Mouse (Mus musculus) kidney, embryonic 14.5 days (tissue): ENCODE measurements around the gene Isca2. TPM values are rescaled to one million over a fixed set of nuclear protein-coding genes. Genes with fewer than 3 reads are reported as not detected.

Experiments
- ATAC-seq: fragments of 200-750 bp; cut with Nextera tagmentation; 2 replicates; pipeline ENCODE4 v1.8.0; 2017; ENCODE audit warnings: moderate number of reproducible peaks, mild to moderate bottlenecking, moderate TSS enrichment, moderate library complexity; ENCODE audit not compliant: low FRiP score, low TSS enrichment
- H3K27ac ChIP-seq: fragments of 300-500 bp; sonication (generic); 2 replicates; pipeline ENCODE4 v1.5.1; 2014; ENCODE audit warnings: low read depth, mild to moderate bottlenecking, low read length, moderate library complexity, mixed read lengths
- H3K27me3 ChIP-seq: fragments of 300-500 bp; sonication (generic); 2 replicates; pipeline ENCODE4 v1.6.1; 2014; ENCODE audit warnings: mild to moderate bottlenecking, low read length; ENCODE audit not compliant: control insufficient read depth, insufficient read depth
- H3K36me3 ChIP-seq: fragments of 300-500 bp; sonication (generic); 2 replicates; pipeline ENCODE4 v1.6.1; 2014; ENCODE audit warnings: low read length, mixed read lengths; ENCODE audit not compliant: control insufficient read depth, insufficient read depth
- H3K4me1 ChIP-seq: fragments of 300-500 bp; sonication (generic); 2 replicates; pipeline ENCODE4 v1.6.1; 2014; ENCODE audit warnings: low read length, mixed read lengths; ENCODE audit not compliant: control insufficient read depth, insufficient read depth
- H3K4me2 ChIP-seq: fragments of 300-500 bp; sonication (generic); replicated peaks from 2 replicates; pipeline ENCODE4 v1.6.1; 2014; ENCODE audit warnings: low read depth, mild to moderate bottlenecking, low read length
- H3K4me3 ChIP-seq: fragments of 300-500 bp; sonication (generic); 2 replicates; pipeline ENCODE4 v1.5.1; 2014; ENCODE audit warnings: mild to moderate bottlenecking, low read length
- H3K9ac ChIP-seq: fragments of 300-500 bp; sonication (generic); 2 replicates; pipeline ENCODE4 v1.6.1; 2014; ENCODE audit warnings: low read depth, mild to moderate bottlenecking, low read length, moderate library complexity
- H3K9me3 ChIP-seq: fragments of 300-500 bp; sonication (generic); 2 replicates; pipeline ENCODE4 v1.6.1; 2016; ENCODE audit warnings: low read length; ENCODE audit not compliant: control insufficient read depth
- WGBS: fragments of 180-500 bp; shearing (Covaris S2); extraction: QIAGEN DNeasy Blood & Tissue Kit; methylation state at CpG from one replicate; pipeline ENCODE4 v1.1.7; 2014; 5-methylcytosine and 5-hydroxymethylcytosine counted together
- polyA plus RNA-seq: library from polyadenylated mRNA; unstranded; fragments of >200 nt; fragmentation: Nextera tagmentation; extraction: Ambion mirVana; gene quantifications from 2 replicates; pipeline ENCODE4 v1.2.1, GENCODE M21; 2014

The Isca2 gene
- 138 and 170 TPM in 2 replicates for polyA plus RNA-seq

DNA sequence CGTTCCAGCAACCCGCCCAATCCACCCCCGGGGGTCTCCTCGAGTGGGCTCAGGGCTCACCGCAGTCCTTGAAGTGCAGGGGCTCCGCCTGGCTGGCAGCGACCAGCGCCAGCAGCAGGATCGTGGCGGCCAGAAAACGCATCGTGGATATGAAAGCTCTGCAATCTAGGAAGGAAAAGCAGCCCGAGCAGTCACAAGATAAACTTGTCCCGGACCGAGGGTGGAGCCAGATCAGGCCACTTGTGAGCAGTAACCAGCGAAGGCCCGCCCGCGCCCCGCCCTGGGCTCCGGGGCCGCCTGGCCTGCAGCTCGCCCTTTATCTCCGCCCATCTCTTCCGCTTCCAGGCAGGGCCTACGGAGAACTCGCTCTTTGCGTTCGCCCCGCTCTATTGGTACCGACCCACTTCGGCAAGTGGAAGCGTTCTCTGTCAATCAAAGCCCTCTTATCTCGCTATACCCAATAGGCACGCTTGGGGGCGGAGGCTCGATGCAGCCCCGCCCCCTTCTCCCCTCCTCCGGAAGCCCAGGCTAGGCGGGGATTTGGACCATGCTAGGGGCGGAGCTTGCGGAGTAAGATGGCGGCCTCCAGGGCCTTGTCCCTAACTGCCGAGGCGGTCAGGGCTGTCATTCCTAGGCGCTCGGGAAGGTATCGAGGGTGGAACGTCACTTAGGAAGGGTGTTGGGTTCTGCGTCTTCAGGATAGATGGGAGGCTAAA lies at the start of gene Isca2, which contains the start of gene Npc2:
Gene Isca2, plus strand, starts transcription at position 526 of the 716 bp plus-strand sequence.
Gene Npc2, minus strand, starts transcription at position 427 of the 716 bp plus-strand sequence.
- Histone ChIP-seq H3K9ac (peak within 1 kb of the TSS; percentile 78), H3K4me2 (peak within 1 kb of the TSS; percentile 79), H3K27ac (peak within 1 kb of the TSS; percentile 85), H3K36me3 (peaks cover 2% of the 10 kb centered on the region; the same call in 1 of the 2 replicates), H3K4me3 (peak within 1 kb of the TSS; percentile 74), H3K27me3 (no peaks in the 10 kb centered on the region), H3K4me1 (peaks cover 19% of the 10 kb centered on the region), H3K9me3 (no peaks in the 10 kb centered on the region)
- peak; percentile 99 for ATAC-seq
- under 1% methylated on average over 50 of the region's 50 CpGs for WGBS

DNA sequence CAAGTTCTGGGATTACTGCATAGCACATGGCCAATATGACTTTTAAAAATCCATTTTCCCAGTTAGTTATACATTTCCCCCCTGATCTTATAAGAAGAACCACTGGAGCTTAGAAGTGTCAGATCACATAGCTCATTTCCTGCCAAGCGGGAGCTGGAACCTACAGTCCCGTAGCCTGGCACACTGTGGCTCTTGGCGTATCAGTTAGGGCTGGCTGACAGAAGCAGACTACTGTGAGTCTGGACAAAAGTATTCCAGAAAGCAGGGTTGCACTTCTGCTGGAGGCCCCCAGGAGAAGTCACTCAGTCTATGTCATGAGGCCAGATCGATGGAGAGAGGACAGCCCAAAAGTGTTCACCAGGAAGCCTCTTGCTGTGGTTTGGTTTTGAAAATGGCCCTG lies 46.7 kb upstream of the Isca2 start:
- Histone ChIP-seq H3K9ac (no peak overlapping the region), H3K36me3 (no peaks in the 10 kb centered on the region), H3K27ac (no peak overlapping the region), H3K4me3 (no peak overlapping the region), H3K4me2 (no peak overlapping the region), H3K4me1 (peaks cover 8% of the 10 kb centered on the region; the same call in 1 of the 2 replicates), H3K9me3 (no peaks in the 10 kb centered on the region), H3K27me3 (peaks cover 5% of the 10 kb centered on the region; the same call in 1 of the 2 replicates)
- no peak for ATAC-seq
- 42% methylated on average over 4 of the region's 4 CpGs for WGBS

- ATAC-seq, result peak; percentile 91
- H3K9ac ChIP-seq, result no peak overlapping the region
- H3K4me1 ChIP-seq, result peaks cover 8% of the 10 kb centered on the region; the same call in 1 of the 2 replicates
- WGBS, result 9% methylated on average over 4 of the region's 4 CpGs
- peak overlapping the region; percentile 14; the same call in 1 of the 2 replicates for H3K27ac ChIP-seq
- no peak overlapping the region for H3K4me2 ChIP-seq
- peaks cover 5% of the 10 kb centered on the region; the same call in 1 of the 2 replicates for H3K27me3 ChIP-seq
- no peak overlapping the region for H3K4me3 ChIP-seq
- H3K9me3 ChIP-seq, result no peaks in the 10 kb centered on the region
- H3K36me3 ChIP-seq, result no peaks in the 10 kb centered on the region
These were observed 46.1 kb upstream of the Isca2 start for GRCm38 (mm10) chr12:84726986-84727385.

GRCm38 (mm10) chr12:84727434-84727833 lies 45.6 kb upstream of the Isca2 start:
- Histone ChIP-seq H3K9ac (no peak overlapping the region), H3K4me2 (no peak overlapping the region), H3K4me1 (peaks cover 8% of the 10 kb centered on the region; the same call in 1 of the 2 replicates), H3K27ac (peak overlapping the region; percentile 14; the same call in 1 of the 2 replicates), H3K9me3 (no peaks in the 10 kb centered on the region), H3K36me3 (no peaks in the 10 kb centered on the region), H3K27me3 (peaks cover 9% of the 10 kb centered on the region), H3K4me3 (no peak overlapping the region)
- WGBS, result 18% methylated on average over 5 of the region's 5 CpGs
- ATAC-seq, result peak; percentile 78

DNA sequence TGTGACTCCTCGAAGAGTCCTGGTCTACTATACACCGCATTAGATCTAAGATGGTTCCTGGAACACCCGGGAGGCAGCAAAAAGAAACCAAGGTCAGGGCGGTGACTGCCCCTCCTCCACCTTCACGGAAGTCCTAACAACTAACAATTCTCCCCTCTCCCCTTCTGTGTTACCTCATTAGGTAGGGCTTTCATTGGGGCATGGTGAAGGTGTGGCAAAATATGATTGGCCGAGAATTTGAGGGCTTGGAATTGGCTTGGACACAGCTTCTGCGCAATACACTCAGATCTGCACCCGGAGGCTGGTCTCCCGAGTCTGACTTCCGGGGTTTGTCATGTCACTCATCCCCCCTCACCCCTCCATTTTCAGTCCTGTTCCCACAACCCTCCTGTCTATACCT lies 44.6 kb upstream of the Isca2 start:
- 87% methylated on average over 10 of the region's 10 CpGs for WGBS

GRCm38 (mm10) chr12:84733366-84733765 lies 39.7 kb upstream of the Isca2 start:
- no peaks in the 10 kb centered on the region for H3K36me3 ChIP-seq
- H3K27me3 ChIP-seq, result peaks cover 21% of the 10 kb centered on the region
- no peak overlapping the region for H3K4me2 ChIP-seq
- WGBS, result 70% methylated on average over 13 of the region's 13 CpGs
- no peak overlapping the region for H3K9ac ChIP-seq
- ATAC-seq, result no peak
- no peak overlapping the region for H3K27ac ChIP-seq
- H3K4me3 ChIP-seq, result no peak overlapping the region
- H3K9me3 ChIP-seq, result no peaks in the 10 kb centered on the region
- H3K4me1 ChIP-seq, result no peaks in the 10 kb centered on the region

More for the DNA sequence above, 44.6 kb upstream of the Isca2 start:
- H3K4me1 ChIP-seq, result peaks cover 8% of the 10 kb centered on the region; the same call in 1 of the 2 replicates
- H3K9ac ChIP-seq, result no peak overlapping the region
- no peaks in the 10 kb centered on the region for H3K9me3 ChIP-seq
- H3K27ac ChIP-seq, result no peak overlapping the region
- no peak overlapping the region for H3K4me3 ChIP-seq
- no peaks in the 10 kb centered on the region for H3K36me3 ChIP-seq
- H3K27me3 ChIP-seq, result peaks cover 14% of the 10 kb centered on the region
- no peak overlapping the region for H3K4me2 ChIP-seq
- no peak for ATAC-seq

DNA sequence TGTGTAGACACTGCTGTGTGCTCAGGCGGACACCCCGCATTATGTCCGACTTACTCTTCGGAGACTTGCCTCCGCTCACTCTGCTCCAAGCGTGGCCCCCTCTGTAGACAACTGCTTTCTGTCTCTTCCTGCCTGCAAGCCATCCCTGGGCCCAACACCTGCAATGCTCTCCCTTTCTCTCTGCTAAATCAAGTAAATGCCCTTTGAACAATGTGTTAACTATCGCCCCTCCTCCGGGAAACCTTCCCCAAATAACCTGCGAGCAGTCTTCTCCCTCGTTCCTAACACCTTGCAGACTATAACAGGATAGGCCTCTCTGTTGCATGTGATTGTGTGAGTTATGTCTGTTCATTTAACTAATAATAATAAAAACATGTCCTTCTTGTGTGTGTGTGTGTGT lies 29.6 kb upstream of the Isca2 start:
- Histone ChIP-seq H3K27me3 (0 out of 2 replicates have a peak, but pooled peaks cover 4% of the 10 kb centered on the region), H3K27ac (no peak overlapping the region), H3K9ac (no peak overlapping the region), H3K36me3 (no peaks in the 10 kb centered on the region), H3K4me1 (no peaks in the 10 kb centered on the region), H3K9me3 (no peaks in the 10 kb centered on the region; the same call in 1 of the 2 replicates), H3K4me2 (no peak overlapping the region), H3K4me3 (no peak overlapping the region)
- ATAC-seq, result no peak
- WGBS, result 79% methylated on average over 10 of the region's 10 CpGs

DNA sequence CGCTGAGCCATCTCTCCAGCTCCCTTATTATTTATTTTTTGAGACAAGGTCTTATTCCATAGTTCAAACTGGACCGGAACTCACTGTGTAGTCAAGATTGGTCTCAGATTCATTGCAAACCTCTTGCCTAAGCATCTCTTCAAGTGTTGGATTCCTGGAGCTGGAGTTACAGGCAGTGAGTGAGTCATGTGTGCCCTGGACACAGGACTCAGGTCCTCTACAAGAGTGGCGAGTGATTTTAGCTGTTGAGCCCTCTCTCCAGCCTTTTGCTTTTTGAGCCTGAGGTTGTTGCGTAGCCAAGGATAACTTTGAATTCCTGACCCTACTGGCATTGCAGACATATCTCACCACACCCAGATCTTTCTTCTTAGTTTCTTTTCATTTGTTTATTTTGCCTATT lies 27.4 kb upstream of the Isca2 start:
- no peak overlapping the region for H3K4me2 ChIP-seq
- no peaks in the 10 kb centered on the region for H3K4me1 ChIP-seq
- H3K36me3 ChIP-seq, result no peaks in the 10 kb centered on the region
- no peak overlapping the region for H3K27ac ChIP-seq
- ATAC-seq, result no peak
- H3K9ac ChIP-seq, result no peak overlapping the region
- no peaks in the 10 kb centered on the region; the same call in 1 of the 2 replicates for H3K9me3 ChIP-seq
- peaks cover 6% of the 10 kb centered on the region; the same call in 1 of the 2 replicates for H3K27me3 ChIP-seq
- no peak overlapping the region for H3K4me3 ChIP-seq
- 68% methylated on average over 4 of the region's 4 CpGs for WGBS

- Histone ChIP-seq H3K9ac (no peak overlapping the region), H3K4me2 (no peak overlapping the region), H3K4me3 (no peak overlapping the region), H3K36me3 (no peaks in the 10 kb centered on the region), H3K27me3 (peaks cover 6% of the 10 kb centered on the region; the same call in 1 of the 2 replicates), H3K27ac (no peak overlapping the region), H3K4me1 (no peaks in the 10 kb centered on the region), H3K9me3 (no peaks in the 10 kb centered on the region; the same call in 1 of the 2 replicates)
- 66% methylated on average over 3 of the region's 3 CpGs for WGBS
- no peak for ATAC-seq
These were observed 24.9 kb upstream of the Isca2 start for GRCm38 (mm10) chr12:84748134-84748533.
